Mouse (Mus musculus) ovary, postnatal 10 days (tissue): ENCODE measurements at regions not wholly inside any gene's neighbourhood (a gene's known extent, or its start where the extent isn't known, plus 50 kb on each side); places are given as distances from the start of the nearest gene placed in this dataset.

ENCODE experiments used
- DNase-seq: peaks from one replicate; pipeline ENCODE4 v3.0.0; 2022; ENCODE audit warnings: low spot score

- no peak for DNase-seq
Observed at GRCm38 (mm10) chr4:12421628-12422319, 250.0 kb upstream of the Fam92a start.

GRCm38 (mm10) chr4:12418086-12418485, 246.3 kb upstream of the Fam92a start:
- DNase-seq: no peak

GRCm38 (mm10) chr4:12395344-12395743, 223.5 kb upstream of the Fam92a start:
- no peak for DNase-seq

- DNase-seq: no peak
Observed at GRCm38 (mm10) chr4:12376797-12377570, 205.2 kb upstream of the Fam92a start.

GRCm38 (mm10) chr4:12369551-12369950, 197.7 kb upstream of the Fam92a start:
- no peak for DNase-seq

- no peak for DNase-seq
Observed at GRCm38 (mm10) chr4:12356992-12357634, 185.3 kb upstream of the Fam92a start.

- DNase-seq: no peak
Observed at GRCm38 (mm10) chr4:12353337-12353856, 181.6 kb upstream of the Fam92a start.

- no peak for DNase-seq
Observed at GRCm38 (mm10) chr4:12339236-12339635, 167.4 kb upstream of the Fam92a start.

- DNase-seq: no peak
Observed at GRCm38 (mm10) chr4:12334832-12335587, 163.2 kb upstream of the Fam92a start.

- no peak for DNase-seq
Observed at GRCm38 (mm10) chr4:12334429-12334828, 162.6 kb upstream of the Fam92a start.

GRCm38 (mm10) chr4:12316024-12316423, 144.2 kb upstream of the Fam92a start:
- DNase-seq: no peak

- no peak for DNase-seq
Observed at GRCm38 (mm10) chr4:12308332-12308731, 136.5 kb upstream of the Fam92a start.

GRCm38 (mm10) chr4:12306618-12307565, 135.1 kb upstream of the Fam92a start:
- no peak for DNase-seq

- DNase-seq: no peak
Observed at GRCm38 (mm10) chr4:12287079-12287686, 115.4 kb upstream of the Fam92a start.

GRCm38 (mm10) chr4:12286391-12286790, 114.6 kb upstream of the Fam92a start:
- DNase-seq: no peak

GRCm38 (mm10) chr4:12285983-12286382, 114.2 kb upstream of the Fam92a start:
- no peak for DNase-seq

GRCm38 (mm10) chr4:12277949-12278348, 106.1 kb upstream of the Fam92a start:
- no peak for DNase-seq

GRCm38 (mm10) chr4:12273369-12273768, 101.6 kb upstream of the Fam92a start:
- DNase-seq: no peak

GRCm38 (mm10) chr4:12272914-12273313, 101.1 kb upstream of the Fam92a start:
- no peak for DNase-seq

GRCm38 (mm10) chr4:12272378-12272777, 100.6 kb upstream of the Fam92a start:
- no peak for DNase-seq
